Mouse (Mus musculus): Measurements from ENCODE around the gene Gm10337. TPM values are rescaled to one million over a fixed set of nuclear protein-coding genes. Genes with fewer than 3 reads are reported as not detected.

Gene Gm10337
- polyA plus RNA-seq, 1 experiment from 2014 or later = 10.3 TPM

DNA sequence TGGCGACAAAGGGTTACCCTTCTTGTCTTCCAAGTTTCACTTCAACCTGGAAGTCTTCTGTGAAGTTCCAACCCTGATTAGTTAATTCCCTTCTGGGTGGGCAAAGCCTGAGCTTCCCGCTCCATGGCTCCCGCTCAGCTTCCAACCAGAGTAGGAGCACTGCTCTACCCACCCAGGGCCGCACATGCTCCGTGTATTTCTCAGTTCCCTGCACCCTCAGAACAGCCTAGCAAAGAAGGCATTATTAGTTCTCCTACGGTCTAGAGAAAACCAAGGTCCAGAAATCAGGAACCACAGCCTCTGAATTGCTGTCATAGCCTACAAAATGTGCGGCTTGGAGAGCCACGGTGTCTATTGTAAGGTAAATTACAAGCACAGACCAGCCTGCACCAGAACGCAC, 6.6 kb downstream of the Gm10337 start:
- DNase-seq (ENCODE audit: low spot score) (no peak), ATAC-seq (ENCODE audit: insufficient read depth, low FRiP score, low TSS enrichment) (peak; percentile 61)
- H3K27ac ChIP-seq (ENCODE audit: low read depth, low read length) = peak overlapping the region; percentile 78
- no peaks in the 10 kb centered on the region for H3K27me3 ChIP-seq (ENCODE audit: control insufficient read depth, insufficient read depth, low read length)
- H3K9me3 ChIP-seq (ENCODE audit: control insufficient read depth, low read length) = no peaks in the 10 kb centered on the region
- peak overlapping the region; percentile 96 for H3K4me2 ChIP-seq (ENCODE audit: low read depth)
- WGBS = 7% methylated on average over 9 of the region's 9 CpGs
- H3K36me3 ChIP-seq (ENCODE audit: control insufficient read depth, insufficient read depth, low read length) = no peaks in the 10 kb centered on the region
- H3K4me3 ChIP-seq (ENCODE audit: low read depth, low read length) = peak overlapping the region; percentile 61
- peak overlapping the region; percentile 71 for H3K9ac ChIP-seq (ENCODE audit: low read length)
- peaks cover 28% of the 10 kb centered on the region for H3K4me1 ChIP-seq (ENCODE audit: control insufficient read depth, insufficient read depth, low read length)

DNA sequence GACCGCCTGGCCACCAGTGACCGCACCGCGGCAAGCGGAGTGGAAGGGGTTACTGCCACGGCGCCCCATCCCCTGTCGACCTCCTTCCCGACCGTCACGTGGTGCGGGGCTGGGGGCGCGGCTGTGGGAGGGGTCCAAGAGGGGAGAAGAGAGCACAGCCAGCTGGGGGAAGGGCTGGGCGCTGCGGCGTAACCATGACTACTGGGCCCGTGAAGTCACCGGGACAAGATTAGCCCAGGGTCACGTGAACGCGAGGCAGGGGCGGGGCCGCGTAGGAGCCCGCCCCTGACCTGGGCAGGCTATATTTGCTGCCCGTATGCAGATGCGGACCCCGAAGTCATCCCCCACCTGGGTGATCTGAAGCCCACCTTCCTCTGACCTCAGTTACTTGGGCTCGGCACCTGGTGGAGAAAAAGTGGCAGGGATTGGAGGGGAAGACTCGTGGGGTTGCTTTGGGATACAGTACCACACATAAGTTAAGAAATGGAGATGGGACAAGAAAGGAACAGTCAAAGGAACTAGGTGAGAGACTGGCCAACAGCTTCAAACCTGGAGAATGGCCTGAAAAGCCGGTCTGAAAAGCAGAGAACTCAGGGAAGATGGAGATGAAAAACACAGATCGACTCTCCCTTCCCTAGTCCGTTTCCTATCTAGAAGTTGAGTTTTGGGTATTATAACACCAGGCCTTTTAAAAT, 7.2 kb downstream of the Gm10337 start:
- DNase-seq (ENCODE audit: low spot score) (peak; percentile 96), ATAC-seq (ENCODE audit: insufficient read depth, low FRiP score, low TSS enrichment) (peak; percentile 96)
- H3K9me3 ChIP-seq (ENCODE audit: control insufficient read depth, low read length) = no peaks in the 10 kb centered on the region
- peaks cover 33% of the 10 kb centered on the region for H3K4me1 ChIP-seq (ENCODE audit: control insufficient read depth, insufficient read depth, low read length)
- peak overlapping the region; percentile 71 for H3K9ac ChIP-seq (ENCODE audit: low read length)
- peak overlapping the region; percentile 78 for H3K27ac ChIP-seq (ENCODE audit: low read depth, low read length)
- no peaks in the 10 kb centered on the region for H3K36me3 ChIP-seq (ENCODE audit: control insufficient read depth, insufficient read depth, low read length)
- peak overlapping the region; percentile 96 for H3K4me2 ChIP-seq (ENCODE audit: low read depth)
- H3K4me3 ChIP-seq (ENCODE audit: low read depth, low read length) = peak overlapping the region; percentile 61
- no peaks in the 10 kb centered on the region for H3K27me3 ChIP-seq (ENCODE audit: control insufficient read depth, insufficient read depth, low read length)
- 4% methylated on average over 34 of the region's 34 CpGs for WGBS

DNA sequence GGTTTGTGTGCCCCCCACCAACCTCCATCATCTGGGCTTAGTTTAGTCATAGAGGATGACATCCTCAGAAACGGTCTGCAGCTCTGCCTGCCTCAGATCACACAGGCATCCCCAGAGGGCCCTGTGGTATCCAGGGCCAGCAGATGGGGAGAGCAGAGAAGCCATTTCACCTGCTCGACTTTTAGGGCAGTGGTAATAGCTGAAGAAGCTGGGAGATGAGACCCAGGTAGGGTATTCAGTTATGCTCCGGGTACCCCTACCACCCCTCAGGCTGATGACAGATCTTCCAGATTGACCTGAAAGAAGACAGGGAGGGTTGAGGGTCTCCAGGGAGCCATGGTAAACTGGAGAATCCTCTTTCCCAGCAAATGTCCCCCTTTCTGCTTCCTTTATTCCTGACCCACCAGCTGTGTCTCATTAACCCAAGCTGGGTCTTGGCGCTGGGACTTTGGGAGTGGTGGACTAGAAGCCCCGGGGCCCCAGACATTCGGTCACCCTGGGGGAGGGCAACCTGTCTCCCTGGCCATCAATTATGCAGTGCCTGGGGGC, 7.8 kb downstream of the Gm10337 start:
- Histone ChIP-seq H3K9me3 (ENCODE audit: control insufficient read depth, low read length) (no peaks in the 10 kb centered on the region), H3K4me2 (ENCODE audit: low read depth) (peak overlapping the region; percentile 96), H3K27me3 (ENCODE audit: control insufficient read depth, insufficient read depth, low read length) (no peaks in the 10 kb centered on the region), H3K9ac (ENCODE audit: low read length) (peak overlapping the region; percentile 18), H3K27ac (ENCODE audit: low read depth, low read length) (peak overlapping the region; percentile 78), H3K4me1 (ENCODE audit: control insufficient read depth, insufficient read depth, low read length) (peaks cover 39% of the 10 kb centered on the region), H3K4me3 (ENCODE audit: low read depth, low read length) (peak overlapping the region; percentile 61), H3K36me3 (ENCODE audit: control insufficient read depth, insufficient read depth, low read length) (no peaks in the 10 kb centered on the region)
- WGBS = 7% methylated on average over 6 of the region's 6 CpGs
- DNase-seq (ENCODE audit: low spot score) (peak; percentile 59), ATAC-seq (ENCODE audit: insufficient read depth, low FRiP score, low TSS enrichment) (peak; percentile 28)

DNA sequence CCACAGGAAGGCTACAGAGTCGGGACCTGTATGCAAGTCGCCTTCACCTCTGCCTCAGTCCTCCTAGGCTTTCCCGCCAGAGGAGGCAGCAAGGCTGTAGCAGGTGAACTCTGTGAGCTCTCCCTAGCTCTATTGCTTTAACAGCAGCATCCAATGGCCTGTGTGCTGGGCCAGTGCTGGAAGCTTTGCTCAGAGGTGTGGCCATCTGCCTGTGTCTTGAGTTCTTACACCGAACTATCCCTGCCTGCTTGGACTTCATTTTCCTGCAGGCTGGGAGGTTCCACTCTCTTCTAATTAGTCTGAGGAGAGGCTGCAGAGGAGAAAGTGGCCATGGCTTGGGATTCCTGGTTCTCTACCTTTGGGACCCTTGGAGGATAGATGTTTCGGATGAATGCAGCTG, 8.5 kb downstream of the Gm10337 start:
- no peaks in the 10 kb centered on the region for H3K36me3 ChIP-seq (ENCODE audit: control insufficient read depth, insufficient read depth, low read length)
- H3K9ac ChIP-seq (ENCODE audit: low read length) = peak overlapping the region; percentile 39; the same call in 1 of the 2 replicates
- peaks cover 39% of the 10 kb centered on the region for H3K4me1 ChIP-seq (ENCODE audit: control insufficient read depth, insufficient read depth, low read length)
- 0 out of 2 replicates have a peak overlapping the region, but pooled peaks have one; percentile 15 for H3K4me3 ChIP-seq (ENCODE audit: low read depth, low read length)
- no peaks in the 10 kb centered on the region for H3K9me3 ChIP-seq (ENCODE audit: control insufficient read depth, low read length)
- DNase-seq (ENCODE audit: low spot score) (no peak), ATAC-seq (ENCODE audit: insufficient read depth, low FRiP score, low TSS enrichment) (no peak)
- peak overlapping the region; percentile 78 for H3K27ac ChIP-seq (ENCODE audit: low read depth, low read length)
- no peaks in the 10 kb centered on the region for H3K27me3 ChIP-seq (ENCODE audit: control insufficient read depth, insufficient read depth, low read length)
- H3K4me2 ChIP-seq (ENCODE audit: low read depth) = peak overlapping the region; percentile 96
- WGBS = 27% methylated on average over 5 of the region's 5 CpGs

DNA sequence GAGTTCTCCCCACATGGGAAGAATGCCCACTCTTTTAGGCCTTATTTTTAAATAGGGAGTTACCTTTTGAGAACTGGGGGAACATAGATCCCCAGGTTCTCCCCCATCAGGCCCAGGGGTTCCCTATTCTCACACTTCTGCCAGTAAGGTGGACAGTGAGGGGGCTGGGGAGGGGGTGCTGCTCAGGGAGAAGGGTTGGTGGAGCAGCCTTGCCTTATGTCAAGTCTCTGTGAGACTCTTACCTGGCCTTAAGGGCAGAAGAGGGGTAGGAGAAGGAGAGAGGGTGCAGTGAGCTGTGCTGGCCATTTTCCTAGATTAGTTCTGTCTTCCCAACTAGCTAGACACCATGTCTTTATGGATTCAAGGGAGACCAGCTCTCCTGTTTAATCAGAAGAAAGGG, 8.9 kb downstream of the Gm10337 start:
- H3K9ac ChIP-seq (ENCODE audit: low read length) = peak overlapping the region; percentile 31; the same call in 1 of the 2 replicates
- H3K36me3 ChIP-seq (ENCODE audit: control insufficient read depth, insufficient read depth, low read length) = no peaks in the 10 kb centered on the region

DNA sequence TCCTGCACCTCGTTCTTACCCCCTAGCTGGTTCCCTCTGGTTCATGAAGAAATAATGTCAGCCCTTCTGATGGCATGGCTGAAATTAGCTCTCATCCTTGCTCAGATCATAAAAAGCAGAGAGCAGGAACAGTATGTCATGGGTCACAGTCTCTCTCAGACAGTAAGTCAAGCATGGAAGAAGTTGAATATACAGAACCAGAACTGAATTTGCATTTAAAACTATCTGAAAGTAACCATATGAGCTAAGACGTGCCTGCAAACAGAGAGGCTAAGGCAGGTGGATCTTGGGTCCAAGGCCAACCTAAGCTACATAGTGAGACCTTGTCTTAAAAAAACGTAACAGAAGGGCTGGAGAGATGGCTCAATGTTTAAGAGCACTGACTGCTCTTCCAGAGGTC, 9.5 kb downstream of the Gm10337 start:
- Histone ChIP-seq H3K27ac (ENCODE audit: low read depth, low read length) (peak overlapping the region; percentile 78; the same call in 1 of the 2 replicates), H3K4me1 (ENCODE audit: control insufficient read depth, insufficient read depth, low read length) (peaks cover 39% of the 10 kb centered on the region), H3K4me2 (ENCODE audit: low read depth) (no peak overlapping the region), H3K27me3 (ENCODE audit: control insufficient read depth, insufficient read depth, low read length) (no peaks in the 10 kb centered on the region), H3K36me3 (ENCODE audit: control insufficient read depth, insufficient read depth, low read length) (no peaks in the 10 kb centered on the region), H3K9ac (ENCODE audit: low read length) (no peak overlapping the region), H3K4me3 (ENCODE audit: low read depth, low read length) (no peak overlapping the region), H3K9me3 (ENCODE audit: control insufficient read depth, low read length) (no peaks in the 10 kb centered on the region)
- 80% methylated on average over 3 of the region's 3 CpGs for WGBS
- no peak for DNase-seq (ENCODE audit: low spot score)
- no peak for ATAC-seq (ENCODE audit: insufficient read depth, low FRiP score, low TSS enrichment)

More for the DNA sequence above, 8.9 kb downstream of the Gm10337 start:
- no peak for ATAC-seq (ENCODE audit: insufficient read depth, low FRiP score, low TSS enrichment)
- peak overlapping the region; percentile 96 for H3K4me2 ChIP-seq (ENCODE audit: low read depth)
- H3K4me1 ChIP-seq (ENCODE audit: control insufficient read depth, insufficient read depth, low read length) = peaks cover 39% of the 10 kb centered on the region
- no peak overlapping the region for H3K4me3 ChIP-seq (ENCODE audit: low read depth, low read length)
- DNase-seq (ENCODE audit: low spot score) = no peak
- H3K27me3 ChIP-seq (ENCODE audit: control insufficient read depth, insufficient read depth, low read length) = no peaks in the 10 kb centered on the region
- H3K9me3 ChIP-seq (ENCODE audit: control insufficient read depth, low read length) = no peaks in the 10 kb centered on the region
- peak overlapping the region; percentile 78 for H3K27ac ChIP-seq (ENCODE audit: low read depth, low read length)

DNA sequence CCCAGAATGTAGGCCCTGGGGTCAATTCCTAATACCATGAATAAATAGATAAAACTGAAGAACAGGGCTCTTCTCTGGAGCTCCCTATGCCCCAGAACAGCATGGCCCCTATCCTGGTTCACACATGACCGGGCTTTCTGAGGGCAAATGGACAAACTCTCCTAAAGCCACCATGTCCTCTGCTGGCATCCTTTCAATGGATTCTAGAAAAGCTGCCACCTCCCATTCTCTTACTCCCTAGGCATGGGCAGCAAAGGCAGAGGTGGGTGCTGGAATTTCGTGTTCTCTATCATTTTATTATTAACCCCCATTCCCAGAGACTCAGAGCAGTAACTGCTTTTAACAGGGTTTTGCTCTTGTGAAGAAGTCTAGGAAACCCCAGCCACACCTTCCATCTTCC, 11.7 kb downstream of the Gm10337 start:
- H3K9me3 ChIP-seq (ENCODE audit: control insufficient read depth, low read length) = no peaks in the 10 kb centered on the region
- ATAC-seq (ENCODE audit: insufficient read depth, low FRiP score, low TSS enrichment) (no peak), DNase-seq (ENCODE audit: low spot score) (peak; percentile 5)
- H3K4me1 ChIP-seq (ENCODE audit: control insufficient read depth, insufficient read depth, low read length) = peaks cover 42% of the 10 kb centered on the region
- no peak overlapping the region; the same call in 1 of the 2 replicates for H3K4me3 ChIP-seq (ENCODE audit: low read depth, low read length)
- no peak overlapping the region for H3K27ac ChIP-seq (ENCODE audit: low read depth, low read length)
- H3K27me3 ChIP-seq (ENCODE audit: control insufficient read depth, insufficient read depth, low read length) = no peaks in the 10 kb centered on the region
- H3K9ac ChIP-seq (ENCODE audit: low read length) = no peak overlapping the region
- H3K4me2 ChIP-seq (ENCODE audit: low read depth) = peak overlapping the region; percentile 78
- H3K36me3 ChIP-seq (ENCODE audit: control insufficient read depth, insufficient read depth, low read length) = no peaks in the 10 kb centered on the region
- 87% methylated on average over 2 of the region's 2 CpGs for WGBS

DNA sequence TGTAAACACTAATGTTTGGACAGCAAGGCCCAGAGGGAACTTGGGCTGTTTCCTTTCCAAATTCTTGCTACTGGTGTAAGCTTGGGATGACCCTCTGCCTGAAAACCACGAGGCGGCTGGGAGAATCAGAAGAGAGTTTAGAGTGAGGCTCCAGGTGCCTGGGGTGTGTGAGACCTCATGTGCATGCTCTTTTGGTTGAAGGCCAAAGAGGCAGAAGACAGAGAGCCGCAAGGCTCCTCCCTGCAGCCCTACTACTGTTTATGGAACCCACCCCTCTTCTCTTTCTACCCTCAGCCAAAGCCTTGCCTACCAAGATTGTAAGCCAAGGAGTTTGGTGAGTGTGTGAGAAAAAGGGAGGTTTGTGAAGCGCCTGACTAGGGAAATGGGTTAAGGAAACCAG, 12.3 kb downstream of the Gm10337 start:
- H3K9ac ChIP-seq (ENCODE audit: low read length) = peak overlapping the region; percentile 75
- no peak for ATAC-seq (ENCODE audit: insufficient read depth, low FRiP score, low TSS enrichment)
- no peak for DNase-seq (ENCODE audit: low spot score)
- H3K4me3 ChIP-seq (ENCODE audit: low read depth, low read length) = peak overlapping the region; percentile 58
- H3K27ac ChIP-seq (ENCODE audit: low read depth, low read length) = no peak overlapping the region
- no peaks in the 10 kb centered on the region for H3K27me3 ChIP-seq (ENCODE audit: control insufficient read depth, insufficient read depth, low read length)
- no peaks in the 10 kb centered on the region for H3K36me3 ChIP-seq (ENCODE audit: control insufficient read depth, insufficient read depth, low read length)
- WGBS = 57% methylated on average over 4 of the region's 4 CpGs
- H3K4me1 ChIP-seq (ENCODE audit: control insufficient read depth, insufficient read depth, low read length) = peaks cover 41% of the 10 kb centered on the region
- H3K9me3 ChIP-seq (ENCODE audit: control insufficient read depth, low read length) = no peaks in the 10 kb centered on the region
- peak overlapping the region; percentile 78 for H3K4me2 ChIP-seq (ENCODE audit: low read depth)

DNA sequence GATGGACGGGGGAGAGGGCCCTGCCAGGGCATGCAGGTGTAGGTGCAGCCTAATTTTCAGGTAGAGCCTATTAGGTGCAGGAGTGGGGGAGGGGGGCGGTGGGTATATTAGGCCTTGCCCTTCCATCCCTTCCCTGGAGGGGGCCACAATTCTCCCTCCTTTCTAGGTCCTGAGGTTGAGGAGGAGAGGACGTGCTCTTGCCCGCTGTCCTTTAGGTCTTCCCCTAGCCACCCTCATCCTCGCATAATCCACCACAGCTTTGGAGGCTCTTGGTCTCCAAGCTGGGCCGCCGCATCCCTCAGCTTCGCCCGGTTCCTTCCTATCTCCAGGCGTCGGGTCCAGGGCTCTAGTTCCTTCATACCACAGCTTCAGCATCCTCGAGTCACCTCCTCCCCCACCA, 12.8 kb downstream of the Gm10337 start:
- no peaks in the 10 kb centered on the region for H3K27me3 ChIP-seq (ENCODE audit: control insufficient read depth, insufficient read depth, low read length)
- ATAC-seq (ENCODE audit: insufficient read depth, low FRiP score, low TSS enrichment) (no peak), DNase-seq (ENCODE audit: low spot score) (peak; percentile 23)
- H3K4me3 ChIP-seq (ENCODE audit: low read depth, low read length) = peak overlapping the region; percentile 58
- H3K9me3 ChIP-seq (ENCODE audit: control insufficient read depth, low read length) = no peaks in the 10 kb centered on the region
- peaks cover 36% of the 10 kb centered on the region for H3K4me1 ChIP-seq (ENCODE audit: control insufficient read depth, insufficient read depth, low read length)
- peak overlapping the region; percentile 64 for H3K27ac ChIP-seq (ENCODE audit: low read depth, low read length)
- H3K4me2 ChIP-seq (ENCODE audit: low read depth) = peak overlapping the region; percentile 78
- peak overlapping the region; percentile 75 for H3K9ac ChIP-seq (ENCODE audit: low read length)
- WGBS = under 1% methylated on average over 12 of the region's 12 CpGs
- H3K36me3 ChIP-seq (ENCODE audit: control insufficient read depth, insufficient read depth, low read length) = no peaks in the 10 kb centered on the region; the same call in 1 of the 2 replicates
